Mouse (Mus musculus) liver, embryonic 15.5 days (tissue): ENCODE measurements around the gene Agpat3. TPM values are rescaled to one million over a fixed set of nuclear protein-coding genes. Genes with fewer than 3 reads are reported as not detected.

ENCODE experiments used
- ATAC-seq: fragments of 200-750 bp; cut with Nextera tagmentation; 2 replicates; pipeline ENCODE4 v1.8.0; 2017; ENCODE audit warnings: moderate number of reproducible peaks, mild to moderate bottlenecking, moderate library complexity; ENCODE audit not compliant: insufficient read depth
- H3K27ac ChIP-seq: fragments of 300-500 bp; sonication (generic); replicated peaks from 2 replicates; pipeline ENCODE4 v1.5.1; 2015; ENCODE audit warnings: mild to moderate bottlenecking, inconsistent platforms
- H3K27me3 ChIP-seq: fragments of 300-500 bp; sonication (generic); 2 replicates; pipeline ENCODE4 v1.6.1; 2015; ENCODE audit warnings: mild to moderate bottlenecking, inconsistent platforms
- H3K36me3 ChIP-seq: fragments of 300-500 bp; sonication (generic); replicated peaks from 2 replicates; pipeline ENCODE4 v1.6.1; 2015; ENCODE audit warnings: moderate library complexity, mild to moderate bottlenecking, inconsistent platforms
- H3K4me1 ChIP-seq: fragments of 300-500 bp; sonication (generic); replicated peaks from 2 replicates; pipeline ENCODE4 v1.6.1; 2015; ENCODE audit warnings: inconsistent platforms
- H3K4me2 ChIP-seq: fragments of 300-500 bp; sonication (generic); 2 replicates; pipeline ENCODE4 v1.6.1; 2015; ENCODE audit warnings: moderate library complexity, mild to moderate bottlenecking, inconsistent platforms
- H3K4me3 ChIP-seq: fragments of 300-500 bp; sonication (generic); replicated peaks from 2 replicates; pipeline ENCODE4 v1.5.1; 2015; ENCODE audit warnings: mild to moderate bottlenecking, inconsistent platforms
- H3K9ac ChIP-seq: fragments of 300-500 bp; sonication (generic); 2 replicates; pipeline ENCODE4 v1.6.1; 2015; ENCODE audit warnings: moderate library complexity, mild to moderate bottlenecking, inconsistent platforms
- H3K9me3 ChIP-seq: fragments of 300-500 bp; sonication (generic); replicated peaks from 2 replicates; pipeline ENCODE4 v1.6.1; 2016; ENCODE audit warnings: inconsistent platforms
- WGBS: fragments of 180-500 bp; shearing (Covaris S2); methylation state at CpG from one replicate; pipeline ENCODE4 v1.1.7; 2015; ENCODE audit warnings: mixed read lengths; ENCODE audit not compliant: insufficient replicate concordance; 5-methylcytosine and 5-hydroxymethylcytosine counted together
- polyA plus RNA-seq: library from polyadenylated mRNA; unstranded; fragments of >200 nt; fragmentation: Nextera tagmentation; extraction: Ambion mirVana; gene quantifications from 2 replicates; pipeline ENCODE4 v1.2.1, GENCODE M21; 2015

Agpat3 gene
- polyA plus RNA-seq, 1 experiment from 2014 or later, result 33.1 TPM

DNA sequence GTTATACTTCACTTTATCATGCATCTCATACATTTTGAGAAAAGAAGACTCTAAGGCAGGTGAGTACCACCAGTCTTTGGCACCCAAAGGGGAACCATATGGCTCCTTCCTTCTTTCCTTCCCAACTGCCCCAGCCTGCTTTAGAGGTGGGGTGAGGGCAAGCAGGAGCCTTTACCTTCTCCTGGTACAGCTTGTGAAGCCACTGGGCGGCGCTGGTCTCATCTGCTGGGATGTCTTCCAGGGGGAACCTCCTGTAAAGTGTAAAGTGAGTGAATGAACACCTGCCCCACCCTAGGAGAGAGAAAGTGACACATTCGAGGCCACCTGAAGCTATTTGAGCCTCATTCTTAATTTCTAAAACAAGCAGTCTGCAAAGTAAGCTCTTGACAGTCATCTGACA, 74.5 kb downstream of the Agpat3 start:
- no peaks in the 10 kb centered on the region for H3K9me3 ChIP-seq
- H3K4me1 ChIP-seq, result peaks cover 6% of the 10 kb centered on the region
- ATAC-seq, result no peak
- 66% methylated on average over 3 of the region's 3 CpGs for WGBS
- 0 out of 2 replicates have a peak, but pooled peaks cover 2% of the 10 kb centered on the region for H3K27me3 ChIP-seq
- no peak overlapping the region for H3K4me3 ChIP-seq
- H3K9ac ChIP-seq, result no peak overlapping the region
- peaks cover 21% of the 10 kb centered on the region for H3K36me3 ChIP-seq
- H3K4me2 ChIP-seq, result no peak overlapping the region
- no peak overlapping the region for H3K27ac ChIP-seq

DNA sequence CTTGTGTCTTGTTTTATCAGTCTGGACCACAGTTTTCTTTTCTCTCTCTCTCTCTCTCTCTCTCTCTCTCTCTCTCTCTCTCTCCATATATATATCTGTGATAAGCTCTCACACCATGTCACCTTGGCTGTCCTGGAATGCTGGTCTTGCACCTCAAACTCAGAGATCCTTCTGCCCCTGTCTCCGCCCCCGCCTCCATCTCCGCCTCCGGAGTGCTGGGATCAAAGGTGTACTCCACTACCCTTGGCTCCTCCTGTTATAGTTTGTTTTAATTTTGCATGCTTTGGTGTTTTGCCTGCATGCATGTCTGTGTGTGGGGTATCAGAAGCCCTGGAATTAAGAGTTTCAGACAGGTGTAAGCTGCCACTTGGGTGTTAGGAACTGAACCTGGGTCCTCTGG, 76.0 kb downstream of the Agpat3 start:
- no peak for ATAC-seq
- no peaks in the 10 kb centered on the region for H3K9me3 ChIP-seq
- peaks cover 12% of the 10 kb centered on the region for H3K4me1 ChIP-seq
- 75% methylated on average over 4 of the region's 4 CpGs for WGBS
- no peak overlapping the region for H3K27ac ChIP-seq
- H3K36me3 ChIP-seq, result peaks cover 15% of the 10 kb centered on the region; the same call in 1 of the 2 replicates
- H3K9ac ChIP-seq, result no peak overlapping the region
- no peak overlapping the region for H3K4me2 ChIP-seq
- H3K27me3 ChIP-seq, result 0 out of 2 replicates have a peak, but pooled peaks cover 2% of the 10 kb centered on the region
- no peak overlapping the region for H3K4me3 ChIP-seq

DNA sequence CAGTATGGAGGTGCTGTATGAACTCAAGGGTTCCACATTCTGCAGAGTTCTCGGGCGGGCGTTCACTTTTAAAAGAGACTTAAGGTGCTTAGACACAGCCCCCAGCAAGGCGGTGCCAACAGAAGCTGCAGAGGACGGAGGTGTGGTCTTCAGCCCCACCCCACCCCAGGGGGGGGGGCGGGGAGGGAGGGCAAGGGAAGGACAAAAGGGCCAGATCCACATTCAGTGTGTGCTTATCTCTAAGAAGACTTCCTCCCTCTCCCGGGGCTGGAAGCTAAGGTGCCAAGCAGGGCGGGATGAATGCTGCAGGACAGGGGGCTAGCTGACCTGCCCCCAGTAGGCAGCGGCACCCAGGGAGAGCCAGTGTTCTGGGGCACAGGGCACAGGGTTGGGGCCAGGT, 79.4 kb downstream of the Agpat3 start:
- H3K27me3 ChIP-seq, result 0 out of 2 replicates have a peak, but pooled peaks cover 4% of the 10 kb centered on the region
- peaks cover 6% of the 10 kb centered on the region; the same call in 1 of the 2 replicates for H3K36me3 ChIP-seq
- no peak overlapping the region for H3K9ac ChIP-seq
- H3K9me3 ChIP-seq, result no peaks in the 10 kb centered on the region
- H3K27ac ChIP-seq, result no peak overlapping the region
- H3K4me2 ChIP-seq, result peak overlapping the region; percentile 48
- H3K4me3 ChIP-seq, result no peak overlapping the region
- WGBS, result 8% methylated on average over 9 of the region's 9 CpGs
- H3K4me1 ChIP-seq, result peaks cover 12% of the 10 kb centered on the region
- ATAC-seq, result peak; percentile 65

- Histone ChIP-seq H3K9me3 (no peaks in the 10 kb centered on the region), H3K4me1 (no peaks in the 10 kb centered on the region), H3K4me2 (no peak overlapping the region), H3K9ac (no peak overlapping the region), H3K4me3 (no peak overlapping the region), H3K27ac (no peak overlapping the region), H3K27me3 (0 out of 2 replicates have a peak, but pooled peaks cover 5% of the 10 kb centered on the region), H3K36me3 (no peaks in the 10 kb centered on the region)
- WGBS, result 43% methylated on average over 3 of the region's 3 CpGs
- no peak for ATAC-seq
Measured at GRCm38 (mm10) chr10:78265881-78266280, 86.4 kb downstream of the Agpat3 start.

DNA sequence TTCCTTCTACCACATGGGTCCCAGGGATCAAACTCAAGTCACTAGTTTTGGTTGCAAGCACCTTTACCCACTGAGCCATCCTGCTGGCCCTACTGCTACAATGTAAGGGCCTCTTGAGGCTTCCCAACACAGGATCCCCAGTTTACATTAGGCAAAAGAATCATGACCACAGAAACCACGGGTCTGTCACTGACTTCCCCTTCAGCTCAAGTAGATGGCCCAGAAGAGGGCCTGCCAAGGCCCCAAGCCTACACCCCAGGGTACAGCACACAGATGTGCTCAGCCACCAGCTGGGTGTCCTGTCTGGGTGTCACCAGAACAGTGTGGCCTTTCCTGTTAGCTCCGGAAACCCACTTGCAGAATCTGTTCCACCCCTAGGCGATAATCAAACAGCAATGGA, 87.6 kb downstream of the Agpat3 start:
- Histone ChIP-seq H3K27me3 (0 out of 2 replicates have a peak, but pooled peaks cover 5% of the 10 kb centered on the region), H3K9ac (no peak overlapping the region), H3K4me3 (no peak overlapping the region), H3K4me2 (no peak overlapping the region), H3K9me3 (no peaks in the 10 kb centered on the region), H3K27ac (no peak overlapping the region), H3K4me1 (no peaks in the 10 kb centered on the region), H3K36me3 (no peaks in the 10 kb centered on the region)
- WGBS, result 15% methylated on average over 3 of the region's 3 CpGs
- no peak for ATAC-seq

- ATAC-seq, result no peak
- H3K27me3 ChIP-seq, result peaks cover 22% of the 10 kb centered on the region; the same call in 1 of the 2 replicates
- H3K4me1 ChIP-seq, result peaks cover 2% of the 10 kb centered on the region
- no peak overlapping the region for H3K4me2 ChIP-seq
- no peak overlapping the region for H3K27ac ChIP-seq
- 66% methylated on average over 7 of the region's 7 CpGs for WGBS
- H3K4me3 ChIP-seq, result no peak overlapping the region
- no peaks in the 10 kb centered on the region for H3K9me3 ChIP-seq
- no peaks in the 10 kb centered on the region for H3K36me3 ChIP-seq
- H3K9ac ChIP-seq, result no peak overlapping the region
Measured at GRCm38 (mm10) chr10:78260916-78261650, 91.2 kb downstream of the Agpat3 start.

- no peak for ATAC-seq
- 23% methylated on average over 5 of the region's 5 CpGs for WGBS
- Histone ChIP-seq H3K9ac (no peak overlapping the region), H3K4me3 (no peak overlapping the region), H3K27ac (no peak overlapping the region), H3K4me1 (peaks cover 10% of the 10 kb centered on the region), H3K36me3 (no peaks in the 10 kb centered on the region), H3K27me3 (peaks cover 23% of the 10 kb centered on the region; the same call in 1 of the 2 replicates), H3K9me3 (no peaks in the 10 kb centered on the region), H3K4me2 (no peak overlapping the region)
Measured at GRCm38 (mm10) chr10:78260322-78260721, 92.0 kb downstream of the Agpat3 start.

- Histone ChIP-seq H3K4me1 (peaks cover 14% of the 10 kb centered on the region), H3K9ac (no peak overlapping the region), H3K36me3 (no peaks in the 10 kb centered on the region), H3K9me3 (no peaks in the 10 kb centered on the region), H3K27me3 (peaks cover 23% of the 10 kb centered on the region; the same call in 1 of the 2 replicates), H3K4me2 (no peak overlapping the region), H3K4me3 (no peak overlapping the region), H3K27ac (no peak overlapping the region)
- WGBS, result 45% methylated on average over 6 of the region's 6 CpGs
- ATAC-seq, result no peak
Measured at GRCm38 (mm10) chr10:78259702-78260101, 92.6 kb downstream of the Agpat3 start.

DNA sequence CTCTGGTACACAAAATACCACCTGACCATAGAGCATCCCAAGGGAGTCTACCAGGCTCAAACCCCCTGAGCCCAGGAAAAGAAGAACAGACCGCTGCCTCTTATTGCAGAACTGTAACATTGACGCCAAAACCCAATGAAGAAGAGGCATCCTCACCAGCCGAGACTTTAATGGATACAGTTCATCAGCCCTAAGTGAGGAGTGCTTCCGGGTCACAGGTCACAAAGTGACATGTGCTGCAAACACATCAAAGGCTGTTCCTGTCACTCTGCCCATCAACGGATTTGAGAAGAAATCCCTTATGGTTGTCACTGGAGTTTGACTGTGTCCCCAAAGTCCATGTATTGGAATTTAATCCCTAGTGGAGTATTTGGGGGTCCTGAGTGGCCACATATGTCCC, 93.1 kb downstream of the Agpat3 start:
- Histone ChIP-seq H3K27me3 (peaks cover 23% of the 10 kb centered on the region; the same call in 1 of the 2 replicates), H3K4me2 (no peak overlapping the region), H3K27ac (no peak overlapping the region), H3K9me3 (no peaks in the 10 kb centered on the region), H3K4me1 (peaks cover 14% of the 10 kb centered on the region), H3K4me3 (no peak overlapping the region), H3K9ac (no peak overlapping the region), H3K36me3 (no peaks in the 10 kb centered on the region)
- WGBS, result 67% methylated on average over 5 of the region's 5 CpGs
- ATAC-seq, result no peak

GRCm38 (mm10) chr10:78258142-78258675, 94.1 kb downstream of the Agpat3 start:
- Histone ChIP-seq H3K9ac (no peak overlapping the region), H3K27me3 (peaks cover 23% of the 10 kb centered on the region; the same call in 1 of the 2 replicates), H3K36me3 (no peaks in the 10 kb centered on the region), H3K4me1 (peaks cover 14% of the 10 kb centered on the region), H3K9me3 (no peaks in the 10 kb centered on the region), H3K4me3 (no peak overlapping the region), H3K27ac (no peak overlapping the region), H3K4me2 (no peak overlapping the region)
- no peak for ATAC-seq
- WGBS, result 52% methylated on average over 6 of the region's 6 CpGs

- ATAC-seq, result peak; percentile 60; the same call in 1 of the 2 replicates
- Histone ChIP-seq H3K27ac (no peak overlapping the region), H3K9ac (no peak overlapping the region), H3K9me3 (no peaks in the 10 kb centered on the region), H3K4me1 (peaks cover 14% of the 10 kb centered on the region), H3K4me3 (no peak overlapping the region), H3K36me3 (no peaks in the 10 kb centered on the region), H3K27me3 (peaks cover 35% of the 10 kb centered on the region), H3K4me2 (no peak overlapping the region)
- WGBS, result 53% methylated on average over 4 of the region's 4 CpGs
Measured at GRCm38 (mm10) chr10:78255646-78256059, 96.6 kb downstream of the Agpat3 start.
